Mouse (Mus musculus) CH12.LX (cell line): ENCODE data around the gene Rora.

Experiments used
- CTCF ChIP-seq, 2 experiments: IDR thresholded peaks in 1 of 2; conservative IDR thresholded peaks in 1 of 2; 2 replicates each; pipeline ENCODE4 v1.5.1; 2011 to 2012; ENCODE audit warnings: low read depth in 2 of 2, low read length in 2 of 2, improper control_type of control experiment in 1 of 2, inconsistent platforms in 1 of 2, mild to moderate bottlenecking in 1 of 2, moderate library complexity in 1 of 2
- PAX5 ChIP-seq: IDR thresholded peaks from 2 replicates; pipeline ENCODE4 v1.6.1; 2012; ENCODE audit warnings: low read length, inconsistent platforms, mixed read lengths
- SIN3A ChIP-seq: IDR thresholded peaks from 2 replicates; pipeline ENCODE4 v1.6.1; 2012; ENCODE audit warnings: low read length, improper control_type of control experiment, inconsistent platforms

DNA sequence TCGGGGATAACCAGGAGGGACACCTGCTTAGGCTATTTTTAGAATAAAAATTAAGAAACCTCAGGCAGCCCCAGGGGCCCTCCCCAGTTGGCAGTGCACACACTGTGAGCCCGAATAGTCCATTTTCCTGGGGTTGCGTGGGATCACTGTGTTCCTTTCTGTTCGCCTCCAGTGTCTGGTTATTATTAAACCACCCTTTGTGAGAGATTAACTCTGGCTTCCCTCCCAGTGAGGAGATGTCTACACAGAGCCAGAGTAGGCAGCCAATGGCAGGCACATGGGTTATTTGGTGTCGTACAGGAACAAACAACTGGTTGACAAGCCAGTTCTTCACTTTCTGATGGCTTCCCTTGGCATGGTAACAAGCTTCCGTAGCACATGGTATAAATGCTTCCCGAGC lies 287.5 kb downstream of the Rora start:
- TF ChIP-seq PAX5 = no peak
- TF ChIP-seq SIN3A = no peak
- no peak for TF ChIP-seq CTCF (conservative IDR thresholded peaks at IDR 0.05 in 1 of 2, IDR thresholded peaks at IDR 0.05 in 1 of 2; ENCODE audit: low read depth in 2 of 2, low read length in 2 of 2)
